Mouse (Mus musculus) lung, embryonic 15.5 days (tissue): Measurements from ENCODE around the gene Sh2d4b. TPM values are rescaled to one million over a fixed set of nuclear protein-coding genes. Genes with fewer than 3 reads are reported as not detected.

Experiments
- ATAC-seq: fragments of 200-750 bp; cut with Nextera tagmentation; 2 replicates; pipeline ENCODE4 v1.8.0; 2017; ENCODE audit warnings: moderate number of reproducible peaks, borderline replicate concordance; ENCODE audit not compliant: low FRiP score, low TSS enrichment; ENCODE audit errors: extremely low read depth
- H3K27ac ChIP-seq: fragments of 300-500 bp; sonication (generic); 2 replicates; pipeline ENCODE4 v1.5.1; 2015; ENCODE audit warnings: moderate library complexity, mild to moderate bottlenecking, inconsistent platforms
- H3K27me3 ChIP-seq: fragments of 300-500 bp; sonication (generic); 2 replicates; pipeline ENCODE4 v1.6.1; 2015; ENCODE audit warnings: inconsistent platforms
- H3K36me3 ChIP-seq: fragments of 300-500 bp; sonication (generic); 2 replicates; pipeline ENCODE4 v1.6.1; 2015; ENCODE audit warnings: inconsistent platforms
- H3K4me1 ChIP-seq: fragments of 300-500 bp; sonication (generic); 2 replicates; pipeline ENCODE4 v1.6.1; 2015; ENCODE audit warnings: inconsistent platforms
- H3K4me2 ChIP-seq: fragments of 300-500 bp; sonication (generic); 2 replicates; pipeline ENCODE4 v1.6.1; 2015; ENCODE audit warnings: inconsistent platforms, mild to moderate bottlenecking, moderate library complexity
- H3K4me3 ChIP-seq: fragments of 300-500 bp; sonication (generic); 2 replicates; pipeline ENCODE4 v1.5.1; 2015; ENCODE audit warnings: mild to moderate bottlenecking, inconsistent platforms
- H3K9ac ChIP-seq: fragments of 300-500 bp; sonication (generic); 2 replicates; pipeline ENCODE4 v1.6.1; 2015; ENCODE audit warnings: inconsistent platforms
- H3K9me3 ChIP-seq: fragments of 300-500 bp; sonication (generic); 2 replicates; pipeline ENCODE4 v1.6.1; 2016; ENCODE audit warnings: inconsistent platforms
- WGBS: fragments of 180-500 bp; shearing (Covaris S2); methylation state at CpG from one replicate; pipeline ENCODE4 v1.1.7; 2015; 5-methylcytosine and 5-hydroxymethylcytosine counted together
- polyA plus RNA-seq: library from polyadenylated mRNA; unstranded; fragments of >200 nt; fragmentation: Nextera tagmentation; extraction: Ambion mirVana; gene quantifications from 2 replicates; pipeline ENCODE4 v1.2.1, GENCODE M21; 2015

Sh2d4b gene
- polyA plus RNA-seq, 1 experiment from 2014 or later: 1.9 TPM

DNA sequence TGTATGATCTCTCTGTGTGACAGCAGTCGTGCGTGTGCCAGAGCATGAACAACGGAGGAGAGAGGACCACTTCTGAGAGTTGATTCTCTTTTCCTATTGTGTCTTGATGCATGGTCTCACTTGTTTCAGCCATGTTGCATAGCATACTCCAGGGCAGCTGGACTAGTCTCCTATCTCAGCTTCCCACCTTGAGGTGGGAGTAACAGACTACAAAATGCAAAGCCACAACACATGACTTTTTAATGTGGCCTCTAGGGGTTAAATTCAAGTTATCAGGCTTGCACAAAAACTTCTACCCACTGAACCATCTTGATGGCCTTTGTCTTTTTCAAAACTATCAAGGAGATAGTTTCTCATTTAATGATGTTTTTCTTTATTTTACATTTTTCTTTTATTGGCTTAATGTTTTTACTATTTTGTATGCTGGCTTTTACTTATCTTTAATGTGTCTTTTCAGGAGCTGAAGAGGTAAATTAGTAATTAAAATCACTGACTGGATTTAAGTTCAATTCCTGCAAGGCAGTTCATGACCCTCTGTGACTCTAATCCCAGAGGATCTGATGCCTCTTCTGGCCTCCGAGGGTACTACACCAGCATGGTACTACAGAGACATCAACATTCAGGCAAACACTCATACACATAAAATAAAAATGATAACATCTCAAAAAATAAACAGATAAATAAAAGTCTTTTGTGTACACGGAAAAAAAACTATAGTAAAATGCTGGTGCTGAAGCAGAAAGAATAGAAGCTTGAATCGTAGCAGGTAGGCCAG is 6.5 kb downstream of the Sh2d4b start:
- H3K4me3 ChIP-seq: no peak overlapping the region
- no peak overlapping the region for H3K4me2 ChIP-seq
- no peaks in the 10 kb centered on the region for H3K9me3 ChIP-seq
- H3K27ac ChIP-seq: no peak overlapping the region
- WGBS: 74% methylated on average over 6 of the region's 6 CpGs
- 0 out of 2 replicates have a peak, but pooled peaks cover 5% of the 10 kb centered on the region for H3K4me1 ChIP-seq
- no peak overlapping the region for H3K9ac ChIP-seq
- H3K27me3 ChIP-seq: no peaks in the 10 kb centered on the region
- H3K36me3 ChIP-seq: no peaks in the 10 kb centered on the region
- ATAC-seq: no peak

DNA sequence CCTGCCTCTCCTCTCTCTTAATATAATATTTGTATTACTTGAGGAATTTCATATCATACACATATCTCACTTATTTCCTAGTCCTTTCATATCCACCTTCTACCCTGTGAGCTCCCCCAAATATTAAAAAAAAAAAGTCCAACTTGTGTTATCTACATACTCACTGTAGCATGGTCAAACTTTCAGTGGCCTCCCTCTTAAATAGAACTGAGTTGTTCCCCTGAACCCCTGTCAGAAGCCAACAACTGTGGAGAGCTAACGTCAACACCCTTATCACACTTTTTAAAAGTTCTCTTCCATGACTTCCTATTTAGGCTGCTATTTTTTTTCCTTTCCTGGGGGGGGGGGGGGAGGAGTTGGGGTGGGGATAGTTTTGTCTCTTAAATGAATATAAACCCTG is 7.3 kb downstream of the Sh2d4b start:
- ATAC-seq: peak; percentile 13; the same call in 1 of the 2 replicates
- H3K4me3 ChIP-seq: no peak overlapping the region
- H3K4me2 ChIP-seq: peak overlapping the region; percentile 17; the same call in 1 of the 2 replicates
- no peaks in the 10 kb centered on the region for H3K27me3 ChIP-seq
- H3K27ac ChIP-seq: peak overlapping the region; percentile 65
- 0 out of 2 replicates have a peak, but pooled peaks cover 5% of the 10 kb centered on the region for H3K4me1 ChIP-seq
- no peak overlapping the region for H3K9ac ChIP-seq
- no peaks in the 10 kb centered on the region for H3K36me3 ChIP-seq
- H3K9me3 ChIP-seq: no peaks in the 10 kb centered on the region
- WGBS: 15% methylated on average over 1 of the region's 1 CpGs

GRCm38 (mm10) chr14:40885225-40885624 is 7.8 kb downstream of the Sh2d4b start:
- Histone ChIP-seq H3K27ac (peak overlapping the region; percentile 65), H3K4me3 (no peak overlapping the region), H3K9me3 (no peaks in the 10 kb centered on the region), H3K9ac (no peak overlapping the region), H3K4me1 (0 out of 2 replicates have a peak, but pooled peaks cover 5% of the 10 kb centered on the region), H3K4me2 (peak overlapping the region; percentile 17; the same call in 1 of the 2 replicates), H3K36me3 (no peaks in the 10 kb centered on the region), H3K27me3 (no peaks in the 10 kb centered on the region)
- ATAC-seq: peak; percentile 79
- WGBS: 6% methylated on average over 4 of the region's 4 CpGs

GRCm38 (mm10) chr14:40874565-40874964 is 18.5 kb downstream of the Sh2d4b start:
- Histone ChIP-seq H3K36me3 (no peaks in the 10 kb centered on the region), H3K27me3 (no peaks in the 10 kb centered on the region), H3K9ac (no peak overlapping the region), H3K9me3 (no peaks in the 10 kb centered on the region), H3K4me2 (no peak overlapping the region), H3K4me1 (no peaks in the 10 kb centered on the region), H3K4me3 (no peak overlapping the region), H3K27ac (no peak overlapping the region)
- no peak for ATAC-seq

DNA sequence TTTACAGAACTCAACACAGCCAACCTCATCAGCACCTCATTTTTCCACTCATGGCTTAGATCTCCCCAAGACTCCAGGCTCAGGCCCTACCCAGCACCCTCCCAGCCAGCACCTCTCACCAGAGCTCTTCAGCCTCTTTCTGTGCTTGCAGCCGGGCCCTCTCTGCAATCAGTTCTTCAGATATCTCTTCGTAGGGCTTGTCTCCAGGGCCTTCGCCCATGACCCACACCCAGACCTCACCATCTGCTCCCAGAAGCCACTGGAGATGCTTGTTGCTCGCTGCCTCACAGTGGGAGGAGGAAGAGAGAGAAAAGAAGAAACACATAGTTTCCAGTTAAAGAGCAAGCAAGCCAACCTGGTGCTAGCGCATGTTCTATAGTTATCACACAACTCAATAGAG is 19.1 kb downstream of the Sh2d4b start:
- 79% methylated on average over 5 of the region's 5 CpGs for WGBS
- H3K36me3 ChIP-seq: no peaks in the 10 kb centered on the region

DNA sequence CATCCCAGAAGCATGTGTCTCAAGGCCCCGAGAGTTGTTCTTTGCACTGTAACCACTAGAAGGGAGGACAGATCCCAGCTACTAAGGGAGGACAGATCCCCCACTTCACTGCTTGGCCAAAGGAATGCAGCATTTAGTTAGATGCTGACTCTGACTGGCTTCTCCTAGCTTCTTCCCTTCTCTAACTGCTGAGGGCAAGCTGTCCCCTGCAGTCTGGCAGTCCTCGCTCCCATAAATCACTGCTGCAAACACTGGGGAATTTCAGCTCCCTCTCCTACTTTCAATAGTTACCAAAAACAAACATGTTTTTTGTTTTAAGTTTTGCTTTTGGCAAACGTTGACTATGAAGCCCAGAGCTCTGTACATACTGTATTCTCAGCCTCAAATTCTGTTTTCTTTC is 22.5 kb downstream of the Sh2d4b start:
- Histone ChIP-seq H3K9ac (no peak overlapping the region), H3K27ac (no peak overlapping the region), H3K9me3 (no peaks in the 10 kb centered on the region), H3K27me3 (no peaks in the 10 kb centered on the region), H3K36me3 (no peaks in the 10 kb centered on the region), H3K4me3 (no peak overlapping the region), H3K4me2 (no peak overlapping the region), H3K4me1 (no peaks in the 10 kb centered on the region)
- ATAC-seq: no peak
- 61% methylated on average over 3 of the region's 3 CpGs for WGBS

More for the DNA sequence above, 19.1 kb downstream of the Sh2d4b start:
- Histone ChIP-seq H3K9ac (no peak overlapping the region), H3K4me1 (no peaks in the 10 kb centered on the region), H3K27ac (no peak overlapping the region), H3K9me3 (no peaks in the 10 kb centered on the region), H3K4me2 (no peak overlapping the region), H3K27me3 (no peaks in the 10 kb centered on the region), H3K4me3 (no peak overlapping the region)
- ATAC-seq: no peak

- no peaks in the 10 kb centered on the region for H3K4me1 ChIP-seq
- H3K9me3 ChIP-seq: no peaks in the 10 kb centered on the region
- H3K27ac ChIP-seq: no peak overlapping the region
- no peak overlapping the region for H3K4me2 ChIP-seq
- no peak overlapping the region for H3K9ac ChIP-seq
- 58% methylated on average over 6 of the region's 6 CpGs for WGBS
- H3K36me3 ChIP-seq: no peaks in the 10 kb centered on the region
- H3K4me3 ChIP-seq: no peak overlapping the region
- ATAC-seq: no peak
- no peaks in the 10 kb centered on the region for H3K27me3 ChIP-seq
These were observed 28.1 kb downstream of the Sh2d4b start for GRCm38 (mm10) chr14:40864811-40865514.

- Histone ChIP-seq H3K27ac (no peak overlapping the region), H3K4me2 (no peak overlapping the region), H3K27me3 (no peaks in the 10 kb centered on the region), H3K4me1 (no peaks in the 10 kb centered on the region), H3K9ac (no peak overlapping the region), H3K4me3 (no peak overlapping the region), H3K9me3 (no peaks in the 10 kb centered on the region), H3K36me3 (no peaks in the 10 kb centered on the region)
- no peak for ATAC-seq
- WGBS: 75% methylated on average over 3 of the region's 3 CpGs
These were observed 29.4 kb downstream of the Sh2d4b start for GRCm38 (mm10) chr14:40863659-40864058.

DNA sequence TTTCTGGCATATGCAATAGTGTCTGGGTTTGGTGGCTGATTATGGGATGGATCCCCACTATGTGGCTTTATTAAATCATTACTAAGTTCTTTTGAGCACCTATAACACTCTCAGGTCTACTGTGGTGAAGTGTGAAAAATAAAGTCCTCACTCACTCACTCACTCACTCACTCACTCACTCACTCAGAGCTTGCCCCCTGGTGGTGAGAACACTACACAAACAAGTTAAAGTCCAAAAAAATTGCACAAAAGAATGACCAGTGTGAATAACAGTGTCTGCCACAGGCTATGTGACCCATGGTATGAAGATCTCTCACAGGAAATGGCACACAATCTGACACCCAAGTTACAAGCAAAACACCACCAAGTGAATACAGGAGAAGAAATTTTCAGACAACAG is 30.0 kb downstream of the Sh2d4b start:
- no peak overlapping the region for H3K4me2 ChIP-seq
- H3K4me3 ChIP-seq: no peak overlapping the region
- H3K4me1 ChIP-seq: no peaks in the 10 kb centered on the region
- no peaks in the 10 kb centered on the region for H3K9me3 ChIP-seq
- no peaks in the 10 kb centered on the region for H3K36me3 ChIP-seq
- H3K27me3 ChIP-seq: no peaks in the 10 kb centered on the region
- ATAC-seq: no peak
- no peak overlapping the region for H3K9ac ChIP-seq
- no peak overlapping the region for H3K27ac ChIP-seq

- Histone ChIP-seq H3K4me2 (no peak overlapping the region), H3K9me3 (no peaks in the 10 kb centered on the region), H3K36me3 (no peaks in the 10 kb centered on the region), H3K27ac (no peak overlapping the region), H3K4me1 (no peaks in the 10 kb centered on the region), H3K4me3 (no peak overlapping the region), H3K27me3 (no peaks in the 10 kb centered on the region), H3K9ac (no peak overlapping the region)
- WGBS: 14% methylated on average over 5 of the region's 5 CpGs
- no peak for ATAC-seq
These were observed 40.1 kb downstream of the Sh2d4b start for GRCm38 (mm10) chr14:40852978-40853377.

GRCm38 (mm10) chr14:40837397-40837796 is 55.7 kb downstream of the Sh2d4b start:
- Histone ChIP-seq H3K4me2 (no peak overlapping the region), H3K9ac (no peak overlapping the region), H3K4me3 (no peak overlapping the region), H3K9me3 (no peaks in the 10 kb centered on the region), H3K4me1 (no peaks in the 10 kb centered on the region), H3K36me3 (no peaks in the 10 kb centered on the region), H3K27me3 (no peaks in the 10 kb centered on the region), H3K27ac (no peak overlapping the region)
- ATAC-seq: no peak

DNA sequence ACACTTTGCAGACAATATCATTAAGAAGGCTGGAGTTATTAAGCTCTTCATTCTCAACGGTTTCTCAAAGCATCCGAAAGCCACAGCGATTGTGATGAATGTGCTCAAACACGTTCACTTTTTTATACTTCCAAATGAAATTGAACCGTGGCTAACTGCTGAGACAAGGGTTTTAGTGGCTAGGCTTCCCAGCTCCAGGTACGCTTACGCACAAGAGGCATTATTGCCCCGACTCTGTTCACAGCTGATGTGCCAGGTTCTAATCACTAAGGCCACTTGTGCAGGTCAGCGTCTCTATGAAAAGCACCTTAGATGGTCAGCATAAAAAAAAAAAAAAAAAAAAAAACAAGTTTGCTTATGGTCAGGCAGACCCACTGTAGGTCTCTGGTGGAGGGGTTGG is 62.6 kb downstream of the Sh2d4b start:
- ATAC-seq: no peak
- no peaks in the 10 kb centered on the region for H3K36me3 ChIP-seq
- H3K4me3 ChIP-seq: no peak overlapping the region
- H3K27ac ChIP-seq: no peak overlapping the region
- no peak overlapping the region for H3K4me2 ChIP-seq
- H3K4me1 ChIP-seq: no peaks in the 10 kb centered on the region
- no peaks in the 10 kb centered on the region for H3K27me3 ChIP-seq
- no peaks in the 10 kb centered on the region for H3K9me3 ChIP-seq
- no peak overlapping the region for H3K9ac ChIP-seq
- WGBS: 69% methylated on average over 9 of the region's 9 CpGs
